Mouse (Mus musculus): ENCODE data around the gene Zfp512b. TPM values are rescaled to one million over a fixed set of nuclear protein-coding genes. Genes with fewer than 3 reads are reported as not detected.

Gene Zfp512b
- total and polyA plus RNA-seq, 3 experiments = 11.0 to 26.8 (median 16.6) TPM

GRCm38 (mm10) chr2:181570921-181571595, 21.5 kb downstream of the Zfp512b start:
- Histone ChIP-seq H3K36me3 (replicated peaks in 1 of 2; ENCODE audit: control insufficient read depth in 1 of 2, insufficient read depth in 1 of 2, low read length in 1 of 2) (peaks cover 46 to 80% of the 10 kb centered on the region in 2 experiments), H3K4me3 (replicated peaks in 1 of 3; ENCODE audit: low read depth in 2 of 3, low read length in 2 of 3, poor library complexity in 1 of 3) (no peak overlapping the region), H3K4me1 (ENCODE audit: control insufficient read depth in 1 of 2, insufficient read depth in 2 of 2) (peaks cover 0 to 7% of the 10 kb centered on the region in 2 experiments; a peak in 2 of 4 replicates), H3K79me2 (replicated peaks; ENCODE audit: control insufficient read depth, extremely low read depth, insufficient read depth, poor library complexity, severe bottlenecking) (no peaks in the 10 kb centered on the region), H3K27ac (ENCODE audit: insufficient read depth, low read depth) (no peak overlapping the region), H3K4me2 (ENCODE audit: insufficient read depth, low read depth, poor library complexity, severe bottlenecking) (no peak overlapping the region), H3K9ac (ENCODE audit: insufficient read depth, low read depth) (no peak overlapping the region), H3K9me3 (replicated peaks; ENCODE audit: low read length) (no peaks in the 10 kb centered on the region), H3K27me3 (replicated peaks) (no peaks in the 10 kb centered on the region)
- dilution Hi-C loops (cut with MboI; ENCODE audit: extremely low pct_ligation_motif_present, extremely low pct_unique_long_range_greater_than_20kb, low sequenced_read_pairs) (no loop called here), in situ Hi-C loops (cut with MboI; ENCODE audit: low pct_ligation_motif_present, low pct_unique_long_range_greater_than_20kb, low sequenced_read_pairs) (no loop called here)
- DNase-seq (ENCODE audit: extremely low read depth) = no peak
- no peak for TF ChIP-seq EP300 (IDR thresholded peaks at IDR 0.05; ENCODE audit: low read length)
- no peak for TF ChIP-seq ZKSCAN1 (IDR thresholded peaks at IDR 0.05; ENCODE audit: borderline replicate concordance, low read depth, low read length)
- TF ChIP-seq PAX5 (IDR thresholded peaks at IDR 0.05; ENCODE audit: low read length) = no peak
- no peak for TF ChIP-seq RAD21 (IDR thresholded peaks at IDR 0.05; ENCODE audit: low read depth, low read length)
- no peak for TF ChIP-seq CTCF (conservative IDR thresholded peaks at IDR 0.05 in 1 of 2, IDR thresholded peaks at IDR 0.05 in 1 of 2; ENCODE audit: low read depth in 2 of 2, low read length in 2 of 2)

DNA sequence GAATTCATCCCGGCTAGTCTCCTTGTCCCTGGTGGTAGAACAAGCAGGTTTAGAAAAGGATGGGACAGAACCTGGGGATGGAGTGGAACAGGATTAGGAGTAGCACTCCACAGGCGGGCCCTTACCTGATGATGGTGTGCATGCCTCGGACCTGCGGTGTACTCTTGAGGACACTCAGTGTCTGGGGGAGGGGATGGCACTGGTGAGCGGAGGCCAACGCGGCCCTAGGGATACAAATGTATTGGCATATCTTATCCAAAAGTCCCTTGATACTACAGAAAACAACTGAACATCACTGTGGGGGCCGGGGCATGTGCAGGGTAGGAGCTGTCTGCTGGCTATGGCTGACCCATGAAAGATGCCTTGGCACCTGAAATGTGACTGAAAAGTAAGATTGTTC, 22.2 kb downstream of the Zfp512b start:
- no peak for DNase-seq (ENCODE audit: extremely low read depth)
- Histone ChIP-seq H3K4me2 (ENCODE audit: insufficient read depth, low read depth, poor library complexity, severe bottlenecking) (no peak overlapping the region), H3K9ac (ENCODE audit: insufficient read depth, low read depth) (no peak overlapping the region), H3K4me3 (replicated peaks in 1 of 3; ENCODE audit: low read depth in 2 of 3, low read length in 2 of 3, poor library complexity in 1 of 3) (no peak overlapping the region), H3K79me2 (replicated peaks; ENCODE audit: control insufficient read depth, extremely low read depth, insufficient read depth, poor library complexity, severe bottlenecking) (no peaks in the 10 kb centered on the region), H3K9me3 (replicated peaks; ENCODE audit: low read length) (no peaks in the 10 kb centered on the region), H3K36me3 (replicated peaks in 1 of 2; ENCODE audit: control insufficient read depth in 1 of 2, insufficient read depth in 1 of 2, low read length in 1 of 2) (peaks cover 46 to 81% of the 10 kb centered on the region in 2 experiments), H3K27ac (ENCODE audit: insufficient read depth, low read depth) (no peak overlapping the region), H3K4me1 (ENCODE audit: control insufficient read depth in 1 of 2, insufficient read depth in 2 of 2) (peaks cover 0 to 7% of the 10 kb centered on the region in 2 experiments; a peak in 2 of 4 replicates), H3K27me3 (replicated peaks) (no peaks in the 10 kb centered on the region)
- dilution Hi-C loops (cut with MboI; ENCODE audit: extremely low pct_ligation_motif_present, extremely low pct_unique_long_range_greater_than_20kb, low sequenced_read_pairs) = no loop called here
- in situ Hi-C loops (cut with MboI; ENCODE audit: low pct_ligation_motif_present, low pct_unique_long_range_greater_than_20kb, low sequenced_read_pairs) = no loop called here
- TF ChIP-seq RCOR1 (conservative IDR thresholded peaks at IDR 0.05; ENCODE audit: low read depth, low read length) (no peak), ZMIZ1 (IDR thresholded peaks at IDR 0.05; ENCODE audit: low read depth, low read length) (no peak), MXI1 (IDR thresholded peaks at IDR 0.05; ENCODE audit: low read depth, low read length) (no peak), CHD1 (IDR thresholded peaks at IDR 0.05; ENCODE audit: low read depth, low read length) (no peak), CTCF (conservative IDR thresholded peaks at IDR 0.05 in 1 of 2, IDR thresholded peaks at IDR 0.05 in 1 of 2; ENCODE audit: low read depth in 2 of 2, low read length in 2 of 2) (no peak), POLR2AphosphoS2 (IDR thresholded peaks at IDR 0.05; ENCODE audit: low read depth, low read length) (no peak)

DNA sequence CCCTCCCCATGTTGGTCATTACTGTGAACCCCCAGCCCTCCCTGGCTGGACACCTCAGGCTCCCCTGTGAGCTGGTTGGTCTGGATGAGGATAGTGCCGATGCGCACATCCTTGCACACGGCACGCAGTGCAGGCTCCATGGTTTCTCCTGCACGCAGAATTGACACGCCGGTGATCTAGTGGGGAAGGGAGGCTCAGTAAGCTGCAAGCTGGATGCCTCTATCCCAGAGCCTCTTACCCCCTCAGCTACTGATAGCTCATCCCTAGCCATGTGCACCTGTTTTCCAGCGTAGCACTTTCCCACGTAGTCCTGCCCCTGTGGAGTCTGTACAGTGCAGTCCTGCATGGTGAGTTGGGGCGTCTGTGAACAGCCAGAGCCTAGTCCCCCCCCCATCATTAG, 22.7 kb downstream of the Zfp512b start:
- no peak overlapping the region for H3K4me3 ChIP-seq (replicated peaks in 1 of 3; ENCODE audit: low read depth in 2 of 3, low read length in 2 of 3, poor library complexity in 1 of 3)
- TF ChIP-seq UBTF (IDR thresholded peaks at IDR 0.05; ENCODE audit: low read depth, low read length) (no peak), USF1 (IDR thresholded peaks at IDR 0.05; ENCODE audit: low read depth, low read length) (no peak), ELF1 (IDR thresholded peaks at IDR 0.05; ENCODE audit: low read depth, low read length) (no peak), IRF4 (IDR thresholded peaks at IDR 0.05; ENCODE audit: low read depth, low read length) (no peak), ZC3H11A (IDR thresholded peaks at IDR 0.05; ENCODE audit: low read depth, low read length) (no peak), ETS1 (conservative IDR thresholded peaks at IDR 0.05; ENCODE audit: low read depth, low read length) (no peak), NELFE (IDR thresholded peaks at IDR 0.05; ENCODE audit: low read depth, low read length) (no peak), RAD21 (IDR thresholded peaks at IDR 0.05; ENCODE audit: low read depth, low read length) (no peak), GABPA (IDR thresholded peaks at IDR 0.05; ENCODE audit: insufficient replicate concordance, low read depth, low read length) (no peak), ZNF384 (IDR thresholded peaks at IDR 0.05; ENCODE audit: low read depth, low read length) (no peak)
- H3K4me2 ChIP-seq (ENCODE audit: insufficient read depth, low read depth, poor library complexity, severe bottlenecking) = no peak overlapping the region
- DNase-seq (ENCODE audit: extremely low read depth) = no peak
- H3K4me1 ChIP-seq (ENCODE audit: control insufficient read depth in 1 of 2, insufficient read depth in 2 of 2) = peaks cover 0 to 7% of the 10 kb centered on the region in 2 experiments; a peak in 2 of 4 replicates
- H3K36me3 ChIP-seq (replicated peaks in 1 of 2; ENCODE audit: control insufficient read depth in 1 of 2, insufficient read depth in 1 of 2, low read length in 1 of 2) = peaks cover 46 to 77% of the 10 kb centered on the region in 2 experiments
- H3K27ac ChIP-seq (ENCODE audit: insufficient read depth, low read depth) = no peak overlapping the region
- H3K79me2 ChIP-seq (replicated peaks; ENCODE audit: control insufficient read depth, extremely low read depth, insufficient read depth, poor library complexity, severe bottlenecking) = no peaks in the 10 kb centered on the region
- H3K9me3 ChIP-seq (replicated peaks; ENCODE audit: low read length) = no peaks in the 10 kb centered on the region
- no peaks in the 10 kb centered on the region for H3K27me3 ChIP-seq (replicated peaks)
- dilution Hi-C loops (cut with MboI; ENCODE audit: extremely low pct_ligation_motif_present, extremely low pct_unique_long_range_greater_than_20kb, low sequenced_read_pairs) (no loop called here), in situ Hi-C loops (cut with MboI; ENCODE audit: low pct_ligation_motif_present, low pct_unique_long_range_greater_than_20kb, low sequenced_read_pairs) (no loop called here)
- no peak overlapping the region for H3K9ac ChIP-seq (ENCODE audit: insufficient read depth, low read depth)

All from CH12.LX (cell line).